Mouse (Mus musculus): ENCODE results near the gene Git1. TPM values are rescaled to one million over a fixed set of nuclear protein-coding genes. Genes with fewer than 3 reads are reported as not detected.

Git1 gene
- polyA plus RNA-seq, 1 experiment: 65.1 TPM

DNA sequence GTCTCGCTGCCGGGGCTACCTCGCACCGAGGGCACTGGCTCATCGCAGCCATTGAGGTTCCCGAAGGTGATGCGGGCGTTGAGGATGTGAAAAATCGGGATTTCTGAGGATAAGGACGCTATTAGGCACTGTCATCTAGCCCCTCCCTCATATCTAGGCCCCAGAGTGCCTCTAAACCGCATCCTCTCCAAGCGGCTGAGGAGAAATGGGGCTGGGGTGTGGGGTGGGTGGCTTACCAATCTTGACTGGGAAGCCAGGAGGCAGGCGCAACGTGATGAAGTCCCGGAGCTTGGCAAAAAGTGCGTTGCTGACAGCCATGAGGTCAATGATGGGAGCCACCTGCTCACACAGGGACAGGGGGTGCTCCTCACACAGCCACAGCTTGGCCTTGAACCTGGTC is 20.6 kb upstream of the Git1 start:
- H3K36me3 ChIP-seq (replicated peaks; ENCODE audit: low read length): peaks cover 8% of the 10 kb centered on the region
- H3K27me3 ChIP-seq (replicated peaks): peaks cover 76% of the 10 kb centered on the region
- peaks cover 6% of the 10 kb centered on the region for H3K4me1 ChIP-seq
- H3K4me3 ChIP-seq (replicated peaks): no peak overlapping the region
- no peak for TF ChIP-seq FLI1 (IDR thresholded peaks at IDR 0.05; ENCODE audit: low read length)
- no peak for TF ChIP-seq GATA1 (IDR thresholded peaks at IDR 0.05; ENCODE audit: borderline replicate concordance, low read length)
- no peaks in the 10 kb centered on the region for H3K9me3 ChIP-seq

DNA sequence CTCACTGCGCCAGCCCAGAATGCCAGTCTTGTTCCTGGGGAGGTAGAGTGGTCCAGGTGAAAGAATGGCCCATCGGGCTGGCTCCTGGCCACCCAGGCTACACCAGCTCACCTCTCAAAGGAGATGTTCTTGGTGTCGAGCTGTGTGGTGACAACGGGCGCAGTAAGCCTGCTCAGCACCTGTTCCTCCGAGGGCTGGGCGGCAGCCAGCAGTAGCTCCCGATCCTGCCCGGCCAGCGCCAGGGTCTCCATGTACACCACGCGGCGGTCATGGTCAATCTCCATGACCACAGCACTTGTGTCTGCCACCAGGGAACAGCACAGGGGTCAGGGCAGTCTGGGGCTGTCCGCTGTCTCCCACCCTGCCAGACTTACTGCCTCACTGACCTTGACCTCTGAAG is 17.1 kb upstream of the Git1 start:
- Histone ChIP-seq H3K4me1 (no peaks in the 10 kb centered on the region; the same call in 1 of the 2 replicates), H3K9me3 (no peaks in the 10 kb centered on the region), H3K4me3 (replicated peaks) (no peak overlapping the region), H3K27me3 (replicated peaks) (peaks cover 64% of the 10 kb centered on the region), H3K36me3 (replicated peaks; ENCODE audit: low read length) (peaks cover 8% of the 10 kb centered on the region)
- no peak for TF ChIP-seq FLI1 (IDR thresholded peaks at IDR 0.05; ENCODE audit: low read length)
- no peak for TF ChIP-seq GATA1 (IDR thresholded peaks at IDR 0.05; ENCODE audit: borderline replicate concordance, low read length)

DNA sequence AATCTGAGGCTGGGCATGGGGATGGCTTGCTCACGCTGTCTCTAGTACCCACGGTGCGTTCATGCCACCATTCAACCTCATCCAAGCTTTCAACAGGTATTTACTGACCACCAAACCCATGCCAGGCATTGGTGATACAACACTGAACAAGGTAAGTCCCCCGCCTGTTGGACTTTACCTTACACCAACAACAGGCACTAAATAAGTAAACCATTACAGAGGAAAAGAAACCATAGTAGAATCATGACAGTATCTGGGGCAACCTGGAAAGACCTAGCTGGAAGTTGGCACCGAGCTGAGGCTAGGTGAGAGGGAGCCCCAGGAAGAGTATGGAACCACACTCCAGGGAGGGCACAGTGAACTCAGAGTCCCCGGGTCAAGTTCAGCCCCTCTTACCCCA is 16.5 kb upstream of the Git1 start:
- peaks cover 6% of the 10 kb centered on the region; the same call in 1 of the 2 replicates for H3K4me1 ChIP-seq
- no peaks in the 10 kb centered on the region for H3K9me3 ChIP-seq
- no peak for TF ChIP-seq FLI1 (IDR thresholded peaks at IDR 0.05; ENCODE audit: low read length)
- TF ChIP-seq GATA1 (IDR thresholded peaks at IDR 0.05; ENCODE audit: borderline replicate concordance, low read length): no peak
- H3K36me3 ChIP-seq (replicated peaks; ENCODE audit: low read length): peaks cover 7% of the 10 kb centered on the region
- H3K27me3 ChIP-seq (replicated peaks): peaks cover 66% of the 10 kb centered on the region
- no peak overlapping the region for H3K4me3 ChIP-seq (replicated peaks)

DNA sequence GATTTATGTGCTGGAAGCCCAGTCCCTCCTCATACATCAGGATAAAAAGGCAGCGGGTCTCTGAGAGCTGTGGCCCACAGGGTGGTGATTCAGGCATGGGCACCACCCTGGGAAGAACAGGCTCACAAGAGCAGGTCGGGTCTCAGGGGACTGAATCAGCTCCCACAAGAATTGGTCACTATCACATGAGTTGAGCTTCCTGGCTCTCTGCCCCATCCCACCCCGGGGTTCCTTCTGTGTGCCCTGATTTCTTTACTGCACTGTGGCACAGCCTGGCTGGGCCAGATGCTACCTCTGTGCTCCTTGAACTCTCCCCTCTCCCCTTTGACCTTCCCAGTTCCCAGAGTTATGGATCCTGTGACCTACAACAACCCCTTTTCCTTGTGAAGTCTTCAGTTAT is 10.3 kb upstream of the Git1 start:
- no peaks in the 10 kb centered on the region for H3K36me3 ChIP-seq (replicated peaks; ENCODE audit: low read length)
- no peak overlapping the region for H3K4me3 ChIP-seq (replicated peaks)
- TF ChIP-seq FLI1 (IDR thresholded peaks at IDR 0.05; ENCODE audit: low read length): no peak
- TF ChIP-seq GATA1 (IDR thresholded peaks at IDR 0.05; ENCODE audit: borderline replicate concordance, low read length): no peak
- peaks cover 46% of the 10 kb centered on the region for H3K27me3 ChIP-seq (replicated peaks)
- no peaks in the 10 kb centered on the region for H3K9me3 ChIP-seq
- H3K4me1 ChIP-seq: peaks cover 30% of the 10 kb centered on the region

DNA sequence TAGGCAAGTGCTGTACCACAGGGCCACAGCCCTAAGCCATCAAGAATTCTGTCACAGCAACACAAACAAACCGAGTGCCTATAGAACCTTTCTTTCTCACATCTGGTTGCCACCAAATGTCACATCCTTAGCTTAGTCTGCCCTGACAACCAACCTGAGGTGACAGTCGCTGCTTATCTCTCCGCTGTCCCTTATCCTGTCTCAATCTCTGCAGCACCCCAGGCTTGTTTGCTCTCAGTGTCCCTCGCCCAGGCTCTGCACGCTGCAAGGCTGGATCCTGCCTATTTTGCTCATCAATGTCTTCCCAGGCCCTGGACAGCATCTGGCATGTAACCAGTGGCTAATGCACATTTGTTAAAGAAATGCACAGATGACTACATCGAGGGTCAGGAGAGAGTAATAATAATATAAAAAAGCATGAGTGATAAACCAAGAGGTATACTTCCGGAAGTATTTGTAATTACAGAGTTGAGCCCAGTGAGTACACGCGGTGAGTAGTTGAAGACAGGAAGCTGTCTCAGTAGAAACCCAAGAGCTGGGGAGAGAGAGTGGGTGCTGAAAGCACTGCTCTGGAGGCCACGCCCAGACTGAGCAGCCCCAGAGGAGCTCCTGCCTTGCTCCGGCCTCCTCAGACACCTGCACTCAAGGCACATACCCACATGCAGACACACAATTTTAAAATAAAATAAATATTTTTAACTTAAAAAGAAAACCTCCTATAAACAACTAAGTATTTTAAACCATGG is 9.7 kb upstream of the Git1 start:
- TF ChIP-seq GATA1 (IDR thresholded peaks at IDR 0.05; ENCODE audit: borderline replicate concordance, low read length) (no peak), FLI1 (IDR thresholded peaks at IDR 0.05; ENCODE audit: low read length) (no peak)
- Histone ChIP-seq H3K9me3 (no peaks in the 10 kb centered on the region), H3K4me1 (peaks cover 37% of the 10 kb centered on the region), H3K4me3 (replicated peaks) (no peak overlapping the region), H3K36me3 (replicated peaks; ENCODE audit: low read length) (no peaks in the 10 kb centered on the region), H3K27me3 (replicated peaks) (peaks cover 50% of the 10 kb centered on the region)

DNA sequence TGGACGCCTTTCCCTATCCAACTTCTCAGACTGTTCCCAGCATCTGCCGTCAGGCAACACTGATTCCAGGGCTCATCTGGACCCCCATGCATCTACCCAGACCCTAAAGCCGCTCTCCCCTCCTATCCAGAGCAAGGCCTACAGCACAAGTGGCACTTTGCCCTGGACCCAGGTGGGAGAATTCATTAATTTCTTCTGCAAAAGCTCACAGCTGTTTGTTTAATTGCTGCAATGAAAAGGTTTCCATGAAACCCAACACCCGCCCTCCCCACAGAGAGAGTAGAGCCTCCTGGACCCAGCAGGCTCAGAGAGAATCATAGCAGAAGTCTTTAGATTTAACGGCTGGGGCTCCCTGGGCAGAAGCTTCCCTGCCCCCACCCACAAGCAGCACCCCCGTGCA is 8.1 kb upstream of the Git1 start:
- H3K4me1 ChIP-seq: peaks cover 50% of the 10 kb centered on the region
- H3K27me3 ChIP-seq (replicated peaks): peaks cover 58% of the 10 kb centered on the region
- no peak overlapping the region for H3K4me3 ChIP-seq (replicated peaks)
- TF ChIP-seq FLI1 (IDR thresholded peaks at IDR 0.05; ENCODE audit: low read length) (no peak), GATA1 (IDR thresholded peaks at IDR 0.05; ENCODE audit: borderline replicate concordance, low read length) (no peak)
- no peaks in the 10 kb centered on the region for H3K36me3 ChIP-seq (replicated peaks; ENCODE audit: low read length)
- H3K9me3 ChIP-seq: no peaks in the 10 kb centered on the region

DNA sequence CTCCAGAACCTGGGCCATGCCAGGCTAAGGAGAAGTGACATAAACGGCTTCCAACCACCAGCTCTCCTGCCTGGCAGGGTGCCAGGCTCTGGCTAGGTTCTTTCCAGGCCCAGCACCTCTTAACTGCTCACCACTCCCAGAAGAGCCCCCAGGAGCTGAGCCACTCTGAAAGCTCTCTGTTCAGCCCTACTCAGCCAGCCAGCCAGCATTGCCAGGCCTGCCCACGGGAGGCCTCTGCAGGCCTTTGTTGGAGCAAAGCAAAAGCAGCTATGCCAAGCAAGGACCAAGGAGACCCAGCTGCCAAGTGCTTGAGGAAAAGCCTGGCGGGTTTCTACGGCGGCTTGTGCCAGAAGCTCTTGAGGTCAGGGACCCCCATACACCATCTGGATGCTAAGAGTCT is 6.6 kb upstream of the Git1 start:
- Histone ChIP-seq H3K4me3 (replicated peaks) (no peak overlapping the region), H3K9me3 (no peaks in the 10 kb centered on the region), H3K36me3 (replicated peaks; ENCODE audit: low read length) (no peaks in the 10 kb centered on the region), H3K4me1 (peaks cover 61% of the 10 kb centered on the region), H3K27me3 (replicated peaks) (peaks cover 50% of the 10 kb centered on the region)
- no peak for TF ChIP-seq GATA1 (IDR thresholded peaks at IDR 0.05; ENCODE audit: borderline replicate concordance, low read length)
- TF ChIP-seq FLI1 (IDR thresholded peaks at IDR 0.05; ENCODE audit: low read length): no peak

DNA sequence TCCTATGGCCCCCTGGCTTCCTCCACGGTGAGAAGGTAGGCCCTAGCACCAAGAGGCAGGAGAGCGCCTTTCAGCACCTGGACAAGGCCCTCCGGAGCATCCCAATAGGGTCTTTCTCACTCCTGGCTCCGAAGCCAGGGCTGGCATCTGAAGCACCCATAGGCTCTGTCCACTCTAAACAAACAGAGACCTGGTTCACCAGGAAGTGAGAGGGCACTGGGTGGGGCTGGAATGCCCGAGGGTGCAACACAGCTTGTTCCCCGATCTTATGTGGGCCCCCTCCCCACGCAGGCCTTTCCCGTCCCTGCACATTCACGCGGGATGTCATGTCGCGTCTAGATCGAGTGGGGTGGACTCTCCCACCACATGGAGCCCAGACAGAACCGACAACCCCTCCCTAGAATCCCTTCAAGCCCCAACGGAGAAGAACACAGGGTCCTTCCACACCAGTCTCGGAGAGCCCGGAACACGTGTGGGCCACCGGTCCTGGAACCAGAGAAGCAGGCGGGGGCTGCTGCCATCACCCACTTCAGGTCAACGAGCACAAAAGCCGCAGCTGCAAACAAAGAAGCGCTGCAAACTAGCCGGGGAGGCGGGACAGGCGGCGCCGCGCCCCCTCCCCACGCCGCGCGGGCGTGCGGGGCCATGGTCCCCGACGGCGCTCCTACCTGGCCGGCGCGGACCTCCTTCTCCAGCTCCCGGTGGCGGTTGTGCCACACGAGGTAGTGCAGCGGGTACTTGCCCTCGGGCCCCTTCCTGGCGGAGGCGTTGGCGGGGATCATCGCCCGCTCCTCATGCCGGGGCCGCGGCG is 4.4 kb upstream of the Git1 start:
- Histone ChIP-seq H3K36me3 (replicated peaks; ENCODE audit: low read length) (no peaks in the 10 kb centered on the region), H3K27me3 (replicated peaks) (peaks cover 37% of the 10 kb centered on the region), H3K9me3 (no peaks in the 10 kb centered on the region), H3K4me3 (replicated peaks) (peak overlapping the region; percentile 94), H3K4me1 (peaks cover 62% of the 10 kb centered on the region)
- TF ChIP-seq FLI1 (IDR thresholded peaks at IDR 0.05; ENCODE audit: low read length): no peak
- TF ChIP-seq GATA1 (IDR thresholded peaks at IDR 0.05; ENCODE audit: borderline replicate concordance, low read length): no peak

DNA sequence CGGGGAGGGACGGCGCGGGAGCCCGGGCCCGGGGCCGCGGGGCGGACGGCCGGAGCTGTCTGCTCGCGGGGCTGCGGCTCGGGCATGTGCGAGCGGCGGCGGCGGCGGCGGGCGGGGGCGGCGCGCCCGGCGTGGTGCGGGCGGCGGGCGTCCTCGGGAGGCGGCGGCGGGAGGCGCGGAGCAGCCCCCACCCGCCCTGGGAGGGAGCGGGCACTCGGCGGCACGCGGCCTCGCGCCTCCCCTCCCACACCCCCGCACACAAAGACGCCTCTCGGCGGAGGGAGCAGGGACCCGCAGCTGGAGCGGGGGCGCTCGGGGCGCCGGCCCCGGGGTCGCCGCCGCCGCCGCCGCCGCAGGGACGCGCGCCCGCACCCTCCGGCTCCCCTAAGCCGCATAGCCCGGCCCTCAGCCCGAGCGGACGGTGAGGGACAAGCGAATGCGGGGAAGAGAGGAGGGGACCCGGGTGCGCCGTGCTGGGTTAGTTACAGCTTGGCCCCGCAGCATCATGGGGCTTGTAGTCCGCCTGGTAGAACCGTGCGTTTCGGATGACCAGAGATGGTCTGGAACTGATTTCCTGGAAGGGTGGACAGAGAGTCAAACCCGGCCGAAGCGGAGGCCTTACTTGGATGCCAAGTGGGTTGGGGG is 3.6 kb upstream of the Git1 start, which contains the start of gene Ankrd13b:
TSS of gene Ankrd13b (minus strand) at position 88 of the 645 bp plus-strand sequence.
- TF ChIP-seq FLI1 (IDR thresholded peaks at IDR 0.05; ENCODE audit: low read length): no peak
- TF ChIP-seq GATA1 (IDR thresholded peaks at IDR 0.05; ENCODE audit: borderline replicate concordance, low read length): no peak
- H3K36me3 ChIP-seq (replicated peaks; ENCODE audit: low read length): no peaks in the 10 kb centered on the region
- H3K27me3 ChIP-seq (replicated peaks): peaks cover 37% of the 10 kb centered on the region
- H3K9me3 ChIP-seq: no peaks in the 10 kb centered on the region
- peak within 1 kb of the TSS; percentile 99 for H3K4me3 ChIP-seq (replicated peaks)
- peaks cover 67% of the 10 kb centered on the region for H3K4me1 ChIP-seq
